Mouse (Mus musculus) neural tube, embryonic 11.5 days (tissue): ENCODE data around the gene Sox12. TPM values are rescaled to one million over a fixed set of nuclear protein-coding genes. Genes with fewer than 3 reads are reported as not detected.
A peak's percentile ranks its signal among the peaks of the same experiment; 100 is the strongest.

Experiments used
- ATAC-seq: fragments of 200-750 bp; cut with Nextera tagmentation; 2 replicates; pipeline ENCODE4 v1.8.0; 2017; ENCODE audit warnings: moderate number of reproducible peaks, mild to moderate bottlenecking, moderate TSS enrichment, moderate library complexity; ENCODE audit not compliant: insufficient read depth, low FRiP score, low TSS enrichment
- DNase-seq: peaks from one replicate; pipeline ENCODE4 v3.0.0-alpha.2; 2015; ENCODE audit warnings: low spot score
- H3K27ac ChIP-seq: fragments of 300-500 bp; sonication (generic); 2 replicates; pipeline ENCODE4 v1.5.1; 2014; ENCODE audit warnings: low read depth, mild to moderate bottlenecking, low read length
- H3K27me3 ChIP-seq: fragments of 300-500 bp; sonication (generic); 2 replicates; pipeline ENCODE4 v1.6.1; 2014; ENCODE audit warnings: mild to moderate bottlenecking, low read length, mixed read lengths; ENCODE audit not compliant: control insufficient read depth, insufficient read depth
- H3K36me3 ChIP-seq: fragments of 300-500 bp; sonication (generic); 2 replicates; pipeline ENCODE4 v1.6.1; 2014; ENCODE audit warnings: mild to moderate bottlenecking, low read length, moderate library complexity, mixed read lengths; ENCODE audit not compliant: control insufficient read depth, insufficient read depth
- H3K4me1 ChIP-seq: fragments of 300-500 bp; sonication (generic); 2 replicates; pipeline ENCODE4 v1.6.1; 2014; ENCODE audit warnings: low read length, mixed read lengths; ENCODE audit not compliant: control insufficient read depth, insufficient read depth
- H3K4me2 ChIP-seq: fragments of 300-500 bp; sonication (generic); 2 replicates; pipeline ENCODE4 v1.6.1; 2014; ENCODE audit warnings: low read depth, mild to moderate bottlenecking, moderate library complexity
- H3K4me3 ChIP-seq: fragments of 300-500 bp; sonication (generic); 2 replicates; pipeline ENCODE4 v1.5.1; 2014; ENCODE audit warnings: low read depth, low read length
- H3K9ac ChIP-seq: fragments of 300-500 bp; sonication (generic); 2 replicates; pipeline ENCODE4 v1.6.1; 2014; ENCODE audit warnings: mild to moderate bottlenecking, low read length
- H3K9me3 ChIP-seq: fragments of 300-500 bp; sonication (generic); 2 replicates; pipeline ENCODE4 v1.6.1; 2016; ENCODE audit warnings: low read length; ENCODE audit not compliant: control insufficient read depth
- WGBS: fragments of 180-500 bp; shearing (Covaris S2); extraction: QIAGEN DNeasy Blood & Tissue Kit; methylation state at CpG from one replicate; pipeline ENCODE4 v1.1.7; 2014; 5-methylcytosine and 5-hydroxymethylcytosine counted together
- polyA plus RNA-seq: library from polyadenylated mRNA; unstranded; fragments of >200 nt; fragmentation: Nextera tagmentation; extraction: Ambion mirVana; gene quantifications from 2 replicates; pipeline ENCODE4 v1.2.1, GENCODE M21; 2014

The Sox12 gene
- polyA plus RNA-seq, result 19.1 and 21.4 TPM in 2 replicates

DNA sequence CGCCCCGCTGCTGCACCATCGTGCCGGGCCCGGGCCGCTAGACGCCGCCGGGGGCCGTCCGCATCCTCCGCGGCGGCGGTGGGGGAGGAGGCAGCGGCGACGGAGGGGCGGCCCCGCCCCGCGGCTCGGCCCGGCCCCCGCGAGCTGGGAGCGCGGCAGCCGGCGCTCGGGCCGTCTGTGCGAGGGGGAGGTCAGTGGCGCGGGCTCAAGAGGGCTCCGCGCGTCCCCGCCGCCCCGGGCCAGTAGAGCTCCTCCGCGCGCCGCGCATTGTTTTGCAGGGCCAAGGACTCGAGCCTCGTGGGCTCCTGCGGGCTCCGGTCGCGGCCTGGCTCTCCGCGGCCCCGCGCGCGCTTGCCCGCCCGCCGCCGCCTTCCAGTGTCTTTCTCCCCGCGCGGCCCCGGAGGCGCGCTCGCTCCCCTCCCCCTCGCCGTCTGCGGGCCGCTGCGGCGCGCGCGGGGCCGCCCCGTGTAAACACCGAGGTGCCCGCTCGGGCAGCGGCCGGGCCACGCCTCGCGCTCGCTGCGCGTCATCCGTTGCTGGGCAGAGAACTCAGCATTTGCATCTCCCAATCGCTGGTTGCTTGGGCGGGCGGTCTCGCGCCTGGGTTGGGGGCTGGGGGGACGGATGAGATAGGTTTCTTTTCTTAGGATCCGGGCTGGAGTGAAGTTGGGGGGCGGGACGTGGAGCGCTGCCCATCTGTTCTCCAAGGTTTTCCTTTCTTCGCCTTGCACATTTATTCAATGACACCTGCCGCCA lies at the start of gene Sox12:
Gene Sox12, minus strand, starts transcription at position 384 of the 756 bp plus-strand sequence.
- WGBS, result 0% methylated on average over 49 of the region's 104 CpGs
- H3K4me1 ChIP-seq, result peaks cover 22% of the 10 kb centered on the region
- H3K36me3 ChIP-seq, result no peaks in the 10 kb centered on the region

DNA sequence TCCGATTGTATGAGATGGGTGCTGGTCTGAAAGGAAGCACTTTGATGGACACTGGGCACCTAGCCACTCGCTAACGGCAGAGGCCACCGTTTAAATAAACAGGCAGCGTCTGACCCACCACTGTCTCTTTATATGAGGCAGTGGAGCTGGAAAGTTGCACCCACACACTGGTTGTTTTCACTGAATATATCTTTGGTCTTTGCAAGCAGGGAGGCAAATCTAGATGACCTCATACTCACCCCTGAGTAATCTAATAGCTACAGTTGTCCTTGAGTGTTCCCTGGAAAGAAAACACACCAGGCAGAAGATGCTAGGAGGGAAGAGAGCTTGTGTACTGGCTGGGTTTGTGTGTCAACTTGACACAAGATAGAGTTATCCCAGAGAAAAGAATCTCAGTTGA lies 49.6 kb upstream of the Sox12 start:
- Histone ChIP-seq H3K4me3 (no peak overlapping the region), H3K9me3 (no peaks in the 10 kb centered on the region), H3K27ac (no peak overlapping the region), H3K9ac (no peak overlapping the region), H3K4me1 (no peaks in the 10 kb centered on the region), H3K27me3 (no peaks in the 10 kb centered on the region), H3K36me3 (no peaks in the 10 kb centered on the region), H3K4me2 (no peak overlapping the region)
- DNase-seq, result no peak
- WGBS, result 61% methylated on average over 5 of the region's 5 CpGs
- no peak for ATAC-seq

More for the DNA sequence above, at the start of gene Sox12:
- H3K4me3 ChIP-seq, result peak within 1 kb of the TSS; percentile 92
- H3K27me3 ChIP-seq, result no peaks in the 10 kb centered on the region
- ATAC-seq (peak; percentile 65), DNase-seq (peak; percentile 98)
- peak within 1 kb of the TSS; percentile 97 for H3K9ac ChIP-seq
- H3K4me2 ChIP-seq, result peak within 1 kb of the TSS; percentile 93
- peak within 1 kb of the TSS; percentile 100 for H3K27ac ChIP-seq
- H3K9me3 ChIP-seq, result no peaks in the 10 kb centered on the region

- H3K9ac ChIP-seq, result no peak overlapping the region
- ATAC-seq, result no peak
- no peak overlapping the region for H3K4me2 ChIP-seq
- H3K9me3 ChIP-seq, result no peaks in the 10 kb centered on the region
- H3K27me3 ChIP-seq, result no peaks in the 10 kb centered on the region
- H3K36me3 ChIP-seq, result no peaks in the 10 kb centered on the region
- WGBS, result 74% methylated on average over 2 of the region's 2 CpGs
- no peak overlapping the region for H3K4me3 ChIP-seq
- no peaks in the 10 kb centered on the region for H3K4me1 ChIP-seq
- DNase-seq, result no peak
- no peak overlapping the region for H3K27ac ChIP-seq
Measured at GRCm38 (mm10) chr2:152446642-152447041, 48.8 kb upstream of the Sox12 start.

GRCm38 (mm10) chr2:152443281-152443680 lies 45.4 kb upstream of the Sox12 start:
- 86% methylated on average over 8 of the region's 8 CpGs for WGBS
- DNase-seq, result no peak
- no peak overlapping the region for H3K4me3 ChIP-seq
- no peak for ATAC-seq
- H3K36me3 ChIP-seq, result no peaks in the 10 kb centered on the region
- H3K27ac ChIP-seq, result no peak overlapping the region
- no peaks in the 10 kb centered on the region for H3K9me3 ChIP-seq
- H3K4me2 ChIP-seq, result no peak overlapping the region
- no peaks in the 10 kb centered on the region for H3K27me3 ChIP-seq
- no peaks in the 10 kb centered on the region for H3K4me1 ChIP-seq
- no peak overlapping the region for H3K9ac ChIP-seq

- Histone ChIP-seq H3K27ac (no peak overlapping the region), H3K27me3 (no peaks in the 10 kb centered on the region), H3K9ac (no peak overlapping the region), H3K4me1 (no peaks in the 10 kb centered on the region), H3K36me3 (no peaks in the 10 kb centered on the region), H3K4me3 (no peak overlapping the region), H3K4me2 (no peak overlapping the region), H3K9me3 (no peaks in the 10 kb centered on the region)
- ATAC-seq (no peak), DNase-seq (no peak)
- 79% methylated on average over 4 of the region's 4 CpGs for WGBS
Measured at GRCm38 (mm10) chr2:152442322-152442721, 44.5 kb upstream of the Sox12 start.

DNA sequence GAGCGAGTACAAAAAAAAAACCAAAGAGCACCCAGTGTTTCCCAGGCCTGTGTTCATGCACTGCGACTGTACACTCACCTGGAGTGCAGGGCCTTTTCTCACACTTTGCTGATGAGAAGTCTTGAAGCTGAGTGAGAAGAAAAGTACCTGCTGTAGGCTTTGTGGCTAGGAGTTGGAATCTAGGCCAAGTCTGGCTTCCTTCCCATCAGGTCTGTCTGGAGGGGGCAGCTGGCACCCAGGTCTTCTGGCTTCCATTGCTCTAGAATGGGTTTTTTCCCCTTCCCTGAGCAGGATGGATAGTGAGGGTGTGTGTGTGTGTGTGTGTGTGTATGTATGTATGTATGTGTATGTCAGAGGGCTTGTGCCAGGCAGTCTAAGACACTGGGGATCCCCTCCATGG lies 42.0 kb upstream of the Sox12 start:
- Histone ChIP-seq H3K27ac (no peak overlapping the region), H3K9ac (no peak overlapping the region), H3K4me2 (no peak overlapping the region), H3K27me3 (no peaks in the 10 kb centered on the region), H3K4me1 (no peaks in the 10 kb centered on the region), H3K9me3 (no peaks in the 10 kb centered on the region), H3K4me3 (no peak overlapping the region), H3K36me3 (no peaks in the 10 kb centered on the region)
- ATAC-seq (no peak), DNase-seq (no peak)
- 80% methylated on average over 2 of the region's 2 CpGs for WGBS

DNA sequence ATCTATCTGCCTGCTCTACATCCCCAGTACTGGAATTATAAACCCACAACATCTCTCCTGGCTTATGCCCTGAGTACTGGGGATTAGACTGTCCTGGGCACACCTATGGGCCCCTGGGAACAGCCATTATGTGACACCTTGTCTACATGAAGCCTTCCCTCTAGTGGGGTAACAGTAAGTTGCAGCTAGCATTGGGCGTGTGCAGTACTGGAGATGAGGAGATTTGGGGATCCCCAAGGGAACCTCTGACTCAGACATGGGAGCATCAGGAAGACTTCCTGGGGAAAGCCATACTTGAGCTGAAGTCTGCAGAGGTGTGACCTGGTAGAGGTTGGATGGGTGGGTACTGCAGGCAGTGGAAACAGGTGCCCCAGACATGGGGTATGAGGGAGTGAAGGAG lies 41.1 kb upstream of the Sox12 start:
- 67% methylated on average over 1 of the region's 1 CpGs for WGBS
- no peak overlapping the region for H3K4me2 ChIP-seq
- H3K9ac ChIP-seq, result no peak overlapping the region
- no peak overlapping the region for H3K27ac ChIP-seq
- no peaks in the 10 kb centered on the region for H3K27me3 ChIP-seq
- no peaks in the 10 kb centered on the region for H3K9me3 ChIP-seq
- DNase-seq (no peak), ATAC-seq (no peak)
- H3K4me3 ChIP-seq, result no peak overlapping the region
- H3K36me3 ChIP-seq, result no peaks in the 10 kb centered on the region
- no peaks in the 10 kb centered on the region for H3K4me1 ChIP-seq

DNA sequence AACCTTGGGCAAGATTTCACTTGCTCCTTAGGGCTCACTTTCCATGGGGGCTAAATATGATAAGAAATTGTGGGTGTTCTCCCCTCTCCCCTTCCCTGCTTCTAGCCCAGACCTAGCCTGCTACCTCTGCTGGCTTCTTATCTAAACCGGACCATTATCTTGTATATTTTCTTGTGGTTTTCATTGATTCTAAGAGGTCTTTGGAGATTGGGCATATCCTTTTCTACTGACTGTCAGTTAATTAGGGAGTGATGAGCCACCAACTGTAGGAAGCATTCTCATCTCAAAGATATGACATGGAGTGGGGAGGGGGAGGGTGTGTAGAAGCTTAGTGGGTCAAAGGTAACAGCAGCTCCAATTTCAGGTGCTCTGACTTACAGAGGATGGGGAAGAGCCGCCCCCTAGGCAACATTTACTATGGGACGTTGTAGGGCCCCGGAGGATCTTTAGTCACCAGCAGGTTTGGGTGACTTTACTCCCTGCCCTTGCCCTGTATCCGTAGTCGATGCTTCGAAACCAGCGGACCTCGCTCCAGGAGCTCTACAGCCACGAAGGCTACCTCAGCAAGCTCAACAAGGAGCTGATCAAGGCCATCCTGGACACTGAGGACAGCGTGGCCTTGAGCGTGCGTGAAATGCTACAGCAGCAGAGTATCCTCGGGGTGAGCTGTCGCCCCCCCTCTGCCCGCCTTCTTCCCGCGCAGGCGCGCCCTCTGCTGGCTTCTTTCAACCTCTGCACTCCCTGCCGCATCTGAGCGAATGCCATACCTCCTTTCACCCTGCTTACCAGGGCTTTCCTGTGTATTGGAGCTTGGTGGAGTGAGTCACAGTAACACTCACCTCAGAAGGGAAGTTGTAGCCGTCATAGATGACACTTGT lies 39.4 kb upstream of the Sox12 start:
- Histone ChIP-seq H3K9me3 (no peaks in the 10 kb centered on the region), H3K9ac (peak overlapping the region; percentile 31; the same call in 1 of the 2 replicates), H3K4me3 (peak overlapping the region; percentile 28), H3K36me3 (no peaks in the 10 kb centered on the region), H3K4me2 (peak overlapping the region; percentile 49), H3K27ac (no peak overlapping the region), H3K4me1 (no peaks in the 10 kb centered on the region), H3K27me3 (no peaks in the 10 kb centered on the region)
- WGBS, result 3% methylated on average over 22 of the region's 23 CpGs
- ATAC-seq (peak; percentile 82), DNase-seq (peak; percentile 89)
